Mouse (Mus musculus) cortical plate, adult 2 months (tissue): ENCODE measurements around the gene Wdr6. TPM values are rescaled to one million over a fixed set of nuclear protein-coding genes. Genes with fewer than 3 reads are reported as not detected.

Source experiments
- H3K27ac ChIP-seq: fragments of 200-500 bp; 2 replicates; pipeline ENCODE4 v1.5.1; 2012; ENCODE audit warnings: low read length, control low read depth, inconsistent platforms; ENCODE audit not compliant: insufficient read depth
- H3K4me1 ChIP-seq: fragments of 200-500 bp; 2 replicates; pipeline ENCODE4 v1.6.1; 2011; ENCODE audit warnings: low read length; ENCODE audit not compliant: control insufficient read depth, insufficient read depth
- H3K4me3 ChIP-seq: fragments of 200-500 bp; 2 replicates; pipeline ENCODE4 v1.5.1; 2011; ENCODE audit warnings: mild to moderate bottlenecking, low read length, control low read depth; ENCODE audit not compliant: insufficient read depth
- CTCF ChIP-seq: fragments of 200-500 bp; IDR thresholded peaks from 2 replicates; pipeline ENCODE4 v1.5.1; 2011; ENCODE audit warnings: mild to moderate bottlenecking, control low read depth, low read length; ENCODE audit not compliant: insufficient read depth; ENCODE audit errors: extremely low read depth
- POLR2A ChIP-seq: fragments of 200-500 bp; IDR thresholded peaks from 2 replicates; pipeline ENCODE4 v1.6.1; 2011; ENCODE audit warnings: mild to moderate bottlenecking, low read length, control low read depth; ENCODE audit not compliant: insufficient read depth; ENCODE audit errors: extremely low read depth
- polyA plus RNA-seq: library from polyadenylated mRNA; depleted of rRNA; stranded (reverse); fragments of >200 nt; gene quantifications from 2 replicates; pipeline ENCODE4 v1.2.3, GENCODE M21; 2012

Wdr6 gene
- polyA plus RNA-seq, 1 experiment, result 70.9 TPM

- H3K27ac ChIP-seq, result peak within 1 kb of the TSS; percentile 89
- TF ChIP-seq CTCF (peak; percentile 78), POLR2A (peak; percentile 98)
- peaks cover 3% of the 10 kb centered on the region; the same call in 1 of the 2 replicates for H3K4me1 ChIP-seq
- peak within 1 kb of the TSS; percentile 63 for H3K4me3 ChIP-seq
Measured at GRCm38 (mm10) chr9:108566815-108567776, 11.4 kb downstream of the Wdr6 start, which contains the start of gene Ndufaf3. TSS of gene Ndufaf3 (minus strand) at chr9:108567434.

GRCm38 (mm10) chr9:108565881-108566814, 12.4 kb downstream of the Wdr6 start:
- Histone ChIP-seq H3K27ac (peak overlapping the region; percentile 36), H3K4me1 (peaks cover 5% of the 10 kb centered on the region; the same call in 1 of the 2 replicates), H3K4me3 (peak overlapping the region; percentile 63)
- TF ChIP-seq CTCF (no peak), POLR2A (0 out of 2 replicates have a peak, but pooled peaks have one; percentile 13)

- Histone ChIP-seq H3K27ac (no peak overlapping the region), H3K4me3 (no peak overlapping the region), H3K4me1 (peaks cover 5% of the 10 kb centered on the region; the same call in 1 of the 2 replicates)
- TF ChIP-seq CTCF, result no peak
- no peak for TF ChIP-seq POLR2A
Measured at GRCm38 (mm10) chr9:108564131-108564530, 14.4 kb downstream of the Wdr6 start.

- no peak for TF ChIP-seq CTCF
- TF ChIP-seq POLR2A, result no peak; the same call in 1 of the 2 replicates
Measured at GRCm38 (mm10) chr9:108563671-108564070, 14.9 kb downstream of the Wdr6 start.

GRCm38 (mm10) chr9:108560227-108560841, 18.2 kb downstream of the Wdr6 start, which contains the start of gene Impdh2:
TSS of gene Impdh2 (plus strand) at chr9:108560286.
- TF ChIP-seq CTCF (no peak), POLR2A (peak; percentile 92)
- H3K27ac ChIP-seq, result no peak within 1 kb of the TSS
- peak within 1 kb of the TSS; percentile 45 for H3K4me3 ChIP-seq
- H3K4me1 ChIP-seq, result peaks cover 2% of the 10 kb centered on the region; the same call in 1 of the 2 replicates

More at GRCm38 (mm10) chr9:108563671-108564070, 14.9 kb downstream of the Wdr6 start:
- no peak overlapping the region for H3K4me3 ChIP-seq
- no peak overlapping the region for H3K27ac ChIP-seq
- peaks cover 5% of the 10 kb centered on the region; the same call in 1 of the 2 replicates for H3K4me1 ChIP-seq

GRCm38 (mm10) chr9:108559169-108559568, 19.4 kb downstream of the Wdr6 start:
- no peak for TF ChIP-seq POLR2A
- no peak for TF ChIP-seq CTCF
- H3K4me1 ChIP-seq, result peaks cover 2% of the 10 kb centered on the region; the same call in 1 of the 2 replicates
- H3K4me3 ChIP-seq, result no peak overlapping the region
- H3K27ac ChIP-seq, result no peak overlapping the region

GRCm38 (mm10) chr9:108546875-108547274, 31.7 kb downstream of the Wdr6 start:
- H3K27ac ChIP-seq, result no peak overlapping the region
- no peaks in the 10 kb centered on the region for H3K4me1 ChIP-seq

GRCm38 (mm10) chr9:108545986-108546385, 32.6 kb downstream of the Wdr6 start:
- H3K4me3 ChIP-seq, result no peak overlapping the region
- H3K27ac ChIP-seq, result no peak overlapping the region
- TF ChIP-seq CTCF (no peak), POLR2A (no peak)
- no peaks in the 10 kb centered on the region for H3K4me1 ChIP-seq

More at GRCm38 (mm10) chr9:108546875-108547274, 31.7 kb downstream of the Wdr6 start:
- no peak overlapping the region for H3K4me3 ChIP-seq
- TF ChIP-seq POLR2A, result no peak

GRCm38 (mm10) chr9:108540846-108541245, 37.7 kb downstream of the Wdr6 start:
- Histone ChIP-seq H3K27ac (no peak overlapping the region), H3K4me3 (no peak overlapping the region), H3K4me1 (no peaks in the 10 kb centered on the region)
- TF ChIP-seq CTCF (no peak), POLR2A (no peak)
